Mouse (Mus musculus): ENCODE data around the gene Wfikkn2. TPM values are rescaled to one million over a fixed set of nuclear protein-coding genes. Genes with fewer than 3 reads are reported as not detected.

The Wfikkn2 gene
- polyA plus RNA-seq, 1 experiment from 2014 or later = 1.8 TPM

DNA sequence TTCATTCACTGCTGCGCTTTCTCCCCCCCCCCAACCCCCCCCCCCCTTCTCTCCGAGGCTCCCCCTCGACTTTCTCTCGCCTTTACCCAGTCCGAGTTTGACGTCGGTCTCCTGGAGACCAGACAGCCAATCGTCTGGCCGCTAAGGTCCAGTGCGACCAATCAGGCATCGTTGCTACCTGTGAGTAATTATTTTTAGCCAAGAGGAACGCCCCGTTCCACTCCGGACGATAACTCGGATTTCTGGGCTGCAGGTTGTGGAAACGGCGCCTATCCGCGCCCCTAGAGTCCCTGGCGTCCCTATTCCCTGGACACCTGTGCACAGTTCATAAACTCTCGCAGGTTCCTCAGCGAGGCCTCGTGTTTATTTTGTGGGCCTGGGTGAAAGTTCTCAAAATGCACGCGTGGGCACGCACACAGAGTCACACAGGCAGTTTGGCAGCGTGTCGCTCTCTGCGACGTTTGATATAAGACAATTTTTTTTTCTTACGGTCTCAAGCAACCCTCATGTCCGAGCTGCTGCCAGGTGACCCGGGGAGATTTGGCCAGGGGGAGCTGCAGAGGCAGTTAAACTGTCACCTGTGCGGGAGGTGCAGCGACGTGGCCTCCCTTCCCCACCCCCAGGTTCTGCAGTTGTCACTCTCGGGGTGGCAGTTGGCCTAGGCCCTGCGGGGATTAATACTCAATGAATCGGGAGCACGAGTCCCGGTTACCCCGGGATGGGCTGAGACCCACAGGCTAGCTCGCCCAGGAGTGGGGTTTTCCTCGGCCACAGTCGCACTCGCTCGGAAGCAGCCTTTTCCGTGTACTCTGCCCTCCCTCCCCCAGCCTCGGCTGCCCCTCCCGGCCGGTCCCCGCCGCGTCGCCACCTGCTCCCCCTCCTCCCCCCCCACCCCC lies 35.4 kb downstream of the Wfikkn2 start:
- Histone ChIP-seq H3K9ac (ENCODE audit: low read depth, low read length) (peak overlapping the region; percentile 77), H3K4me3 (ENCODE audit: low read depth, low read length) (peak overlapping the region; percentile 46), H3K9me3 (ENCODE audit: control insufficient read depth, low read length) (no peaks in the 10 kb centered on the region), H3K36me3 (ENCODE audit: control insufficient read depth, insufficient read depth, low read length) (peaks cover 6% of the 10 kb centered on the region; the same call in 1 of the 2 replicates), H3K4me2 (replicated peaks; ENCODE audit: low read depth, low read length) (peak overlapping the region; percentile 91), H3K4me1 (replicated peaks; ENCODE audit: control insufficient read depth, insufficient read depth, low read length) (peaks cover 4% of the 10 kb centered on the region), H3K27ac (ENCODE audit: low read depth, low read length) (peak overlapping the region; percentile 97), H3K27me3 (ENCODE audit: control insufficient read depth, insufficient read depth, low read length) (no peaks in the 10 kb centered on the region)
- peak; percentile 84 for ATAC-seq (ENCODE audit: low FRiP score)
- DNase-seq (ENCODE audit: low spot score) = peak; percentile 88
- under 1% methylated on average over 45 of the region's 56 CpGs for WGBS

GRCm38 (mm10) chr11:94209695-94210131 lies 36.1 kb downstream of the Wfikkn2 start:
- peak overlapping the region; percentile 59 for H3K4me2 ChIP-seq (replicated peaks; ENCODE audit: low read depth, low read length)
- ATAC-seq (ENCODE audit: low FRiP score) (no peak), DNase-seq (ENCODE audit: low spot score) (no peak)
- H3K9ac ChIP-seq (ENCODE audit: low read depth, low read length) = peak overlapping the region; percentile 69
- H3K27me3 ChIP-seq (ENCODE audit: control insufficient read depth, insufficient read depth, low read length) = no peaks in the 10 kb centered on the region
- H3K36me3 ChIP-seq (ENCODE audit: control insufficient read depth, insufficient read depth, low read length) = peaks cover 6% of the 10 kb centered on the region; the same call in 1 of the 2 replicates
- WGBS = 4% methylated on average over 14 of the region's 14 CpGs
- no peaks in the 10 kb centered on the region for H3K9me3 ChIP-seq (ENCODE audit: control insufficient read depth, low read length)
- peak overlapping the region; percentile 46 for H3K4me3 ChIP-seq (ENCODE audit: low read depth, low read length)
- peak overlapping the region; percentile 97 for H3K27ac ChIP-seq (ENCODE audit: low read depth, low read length)
- peaks cover 4% of the 10 kb centered on the region for H3K4me1 ChIP-seq (replicated peaks; ENCODE audit: control insufficient read depth, insufficient read depth, low read length)

- DNase-seq (ENCODE audit: low spot score) (no peak), ATAC-seq (ENCODE audit: low FRiP score) (no peak)
- Histone ChIP-seq H3K9ac (ENCODE audit: low read depth, low read length) (no peak overlapping the region), H3K36me3 (ENCODE audit: control insufficient read depth, insufficient read depth, low read length) (peaks cover 2% of the 10 kb centered on the region; the same call in 1 of the 2 replicates), H3K9me3 (ENCODE audit: control insufficient read depth, low read length) (no peaks in the 10 kb centered on the region), H3K27ac (ENCODE audit: low read depth, low read length) (no peak overlapping the region), H3K4me3 (ENCODE audit: low read depth, low read length) (no peak overlapping the region; the same call in 1 of the 2 replicates), H3K4me1 (replicated peaks; ENCODE audit: control insufficient read depth, insufficient read depth, low read length) (peaks cover 2% of the 10 kb centered on the region), H3K27me3 (ENCODE audit: control insufficient read depth, insufficient read depth, low read length) (no peaks in the 10 kb centered on the region), H3K4me2 (replicated peaks; ENCODE audit: low read depth, low read length) (no peak overlapping the region)
- 50% methylated on average over 8 of the region's 8 CpGs for WGBS
Observed at GRCm38 (mm10) chr11:94208811-94209675, 36.8 kb downstream of the Wfikkn2 start.

DNA sequence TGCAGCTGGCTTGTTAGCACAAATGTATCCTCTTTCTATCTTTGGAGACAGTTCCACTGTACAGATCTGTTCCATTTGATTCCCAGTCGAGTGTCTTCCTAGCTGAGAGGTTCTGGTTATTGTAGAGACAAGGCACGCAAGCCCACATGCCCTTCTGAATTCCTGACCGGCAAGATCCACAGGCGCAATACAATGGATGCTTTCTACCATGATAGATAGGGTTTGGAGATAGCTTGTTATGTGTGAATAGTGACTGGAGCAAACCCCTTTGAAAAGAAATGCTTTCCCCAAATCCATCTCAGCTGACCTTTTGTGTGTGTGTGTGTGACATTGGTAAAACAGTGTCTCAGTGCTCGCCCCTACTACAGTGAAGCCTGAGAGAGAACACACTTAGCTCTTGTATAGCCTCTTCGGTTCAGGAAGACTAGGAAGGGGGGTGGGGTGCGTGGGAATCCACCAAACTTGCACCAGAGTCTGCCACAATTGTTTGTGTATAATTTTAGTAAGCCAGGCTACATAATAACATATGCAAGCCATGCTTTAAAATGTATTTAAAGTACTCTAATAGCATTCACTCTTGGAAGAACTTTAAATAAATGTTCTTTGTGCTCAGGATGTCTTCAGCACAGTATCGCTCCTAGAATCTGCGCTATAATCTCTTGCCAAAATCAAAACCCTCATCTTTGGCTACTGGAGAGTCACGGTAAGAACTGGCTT lies 39.2 kb downstream of the Wfikkn2 start:
- Histone ChIP-seq H3K27me3 (ENCODE audit: control insufficient read depth, insufficient read depth, low read length) (no peaks in the 10 kb centered on the region), H3K4me1 (replicated peaks; ENCODE audit: control insufficient read depth, insufficient read depth, low read length) (no peaks in the 10 kb centered on the region; the same call in 1 of the 2 replicates), H3K36me3 (ENCODE audit: control insufficient read depth, insufficient read depth, low read length) (no peaks in the 10 kb centered on the region), H3K4me3 (ENCODE audit: low read depth, low read length) (no peak overlapping the region), H3K9ac (ENCODE audit: low read depth, low read length) (no peak overlapping the region), H3K27ac (ENCODE audit: low read depth, low read length) (peak overlapping the region; percentile 30; the same call in 1 of the 2 replicates), H3K9me3 (ENCODE audit: control insufficient read depth, low read length) (no peaks in the 10 kb centered on the region), H3K4me2 (replicated peaks; ENCODE audit: low read depth, low read length) (no peak overlapping the region)
- 53% methylated on average over 10 of the region's 10 CpGs for WGBS
- no peak for DNase-seq (ENCODE audit: low spot score)
- no peak for ATAC-seq (ENCODE audit: low FRiP score)

DNA sequence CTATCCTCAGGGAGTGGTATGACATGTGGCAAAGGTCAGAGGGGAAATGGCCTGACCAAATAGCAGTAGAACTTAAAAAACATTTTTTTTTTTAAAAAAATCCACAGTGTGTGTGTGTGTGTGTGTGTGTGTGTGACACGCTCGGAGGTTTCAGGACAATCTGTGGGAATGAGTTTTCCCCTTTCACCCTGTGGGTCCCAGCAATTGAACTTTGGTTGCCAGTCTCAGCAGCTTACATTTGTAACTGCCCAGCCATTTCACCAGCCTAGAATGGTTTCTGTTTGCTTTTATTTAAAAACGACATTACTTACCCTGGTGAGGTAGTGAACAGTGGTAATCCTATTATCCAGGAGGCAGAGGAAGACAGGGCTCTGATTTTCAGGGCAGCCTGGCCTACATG lies 42.7 kb downstream of the Wfikkn2 start:
- H3K27me3 ChIP-seq (ENCODE audit: control insufficient read depth, insufficient read depth, low read length) = no peaks in the 10 kb centered on the region
- DNase-seq (ENCODE audit: low spot score) (no peak), ATAC-seq (ENCODE audit: low FRiP score) (no peak)
- no peak overlapping the region for H3K4me2 ChIP-seq (replicated peaks; ENCODE audit: low read depth, low read length)
- 71% methylated on average over 3 of the region's 3 CpGs for WGBS
- H3K4me3 ChIP-seq (ENCODE audit: low read depth, low read length) = no peak overlapping the region
- no peaks in the 10 kb centered on the region for H3K9me3 ChIP-seq (ENCODE audit: control insufficient read depth, low read length)
- no peaks in the 10 kb centered on the region for H3K36me3 ChIP-seq (ENCODE audit: control insufficient read depth, insufficient read depth, low read length)
- H3K27ac ChIP-seq (ENCODE audit: low read depth, low read length) = no peak overlapping the region
- H3K9ac ChIP-seq (ENCODE audit: low read depth, low read length) = no peak overlapping the region
- no peaks in the 10 kb centered on the region for H3K4me1 ChIP-seq (replicated peaks; ENCODE audit: control insufficient read depth, insufficient read depth, low read length)

GRCm38 (mm10) chr11:94202106-94202505 lies 43.7 kb downstream of the Wfikkn2 start:
- ATAC-seq (ENCODE audit: low FRiP score) = no peak
- H3K4me2 ChIP-seq (replicated peaks; ENCODE audit: low read depth, low read length) = no peak overlapping the region
- no peak overlapping the region for H3K9ac ChIP-seq (ENCODE audit: low read depth, low read length)
- H3K4me1 ChIP-seq (replicated peaks; ENCODE audit: control insufficient read depth, insufficient read depth, low read length) = no peaks in the 10 kb centered on the region
- H3K27me3 ChIP-seq (ENCODE audit: control insufficient read depth, insufficient read depth, low read length) = no peaks in the 10 kb centered on the region
- no peak for DNase-seq (ENCODE audit: low spot score)
- H3K27ac ChIP-seq (ENCODE audit: low read depth, low read length) = no peak overlapping the region
- no peak overlapping the region for H3K4me3 ChIP-seq (ENCODE audit: low read depth, low read length)
- H3K36me3 ChIP-seq (ENCODE audit: control insufficient read depth, insufficient read depth, low read length) = no peaks in the 10 kb centered on the region
- no peaks in the 10 kb centered on the region for H3K9me3 ChIP-seq (ENCODE audit: control insufficient read depth, low read length)
- WGBS = 89% methylated on average over 5 of the region's 5 CpGs

DNA sequence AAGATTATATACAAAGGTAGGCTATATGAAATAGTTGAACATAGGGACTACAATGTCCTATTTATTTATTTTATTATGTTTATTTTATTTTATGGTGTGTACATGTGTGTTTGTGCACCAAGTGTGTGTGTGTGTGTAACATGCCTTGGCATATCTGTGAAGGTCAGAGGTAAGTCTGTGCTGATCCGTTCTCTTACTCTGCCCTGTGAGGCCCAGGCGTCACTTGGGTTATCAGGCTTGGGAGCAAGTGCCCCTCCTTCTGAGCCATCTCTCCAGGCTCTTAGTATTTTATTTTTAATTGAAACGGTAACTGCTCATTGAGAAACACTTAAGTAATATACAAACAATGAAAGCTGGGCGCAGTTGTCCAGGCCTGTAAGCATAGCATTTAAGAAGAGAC lies 45.4 kb downstream of the Wfikkn2 start:
- no peak overlapping the region for H3K4me3 ChIP-seq (ENCODE audit: low read depth, low read length)
- no peaks in the 10 kb centered on the region for H3K36me3 ChIP-seq (ENCODE audit: control insufficient read depth, insufficient read depth, low read length)
- H3K4me2 ChIP-seq (replicated peaks; ENCODE audit: low read depth, low read length) = no peak overlapping the region
- DNase-seq (ENCODE audit: low spot score) (no peak), ATAC-seq (ENCODE audit: low FRiP score) (no peak)
- no peak overlapping the region for H3K9ac ChIP-seq (ENCODE audit: low read depth, low read length)
- H3K9me3 ChIP-seq (ENCODE audit: control insufficient read depth, low read length) = no peaks in the 10 kb centered on the region
- no peaks in the 10 kb centered on the region for H3K4me1 ChIP-seq (replicated peaks; ENCODE audit: control insufficient read depth, insufficient read depth, low read length)
- H3K27me3 ChIP-seq (ENCODE audit: control insufficient read depth, insufficient read depth, low read length) = no peaks in the 10 kb centered on the region
- WGBS = 87% methylated on average over 4 of the region's 4 CpGs
- H3K27ac ChIP-seq (ENCODE audit: low read depth, low read length) = no peak overlapping the region

DNA sequence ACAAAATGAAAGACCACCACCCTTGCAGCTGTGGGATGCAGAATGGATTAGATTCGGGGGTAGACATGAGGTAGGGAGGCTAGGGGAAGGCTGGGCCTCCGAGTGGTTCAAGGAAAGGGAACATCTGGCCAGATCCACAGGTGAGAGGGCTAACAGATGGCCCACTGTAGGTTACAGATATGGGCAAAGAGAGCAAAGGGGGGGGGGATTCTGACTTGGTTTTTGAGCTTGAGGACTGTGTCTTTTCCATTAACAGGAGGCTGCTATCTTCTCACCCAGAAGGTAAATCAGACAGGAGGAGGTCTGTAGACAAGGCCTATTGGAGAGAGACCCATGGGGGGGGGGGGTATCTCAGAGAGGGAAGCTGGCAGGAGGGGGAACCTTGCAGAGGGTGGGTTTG lies 46.0 kb downstream of the Wfikkn2 start:
- Histone ChIP-seq H3K27ac (ENCODE audit: low read depth, low read length) (no peak overlapping the region), H3K9me3 (ENCODE audit: control insufficient read depth, low read length) (no peaks in the 10 kb centered on the region), H3K36me3 (ENCODE audit: control insufficient read depth, insufficient read depth, low read length) (no peaks in the 10 kb centered on the region), H3K4me1 (replicated peaks; ENCODE audit: control insufficient read depth, insufficient read depth, low read length) (no peaks in the 10 kb centered on the region), H3K4me3 (ENCODE audit: low read depth, low read length) (no peak overlapping the region), H3K9ac (ENCODE audit: low read depth, low read length) (no peak overlapping the region), H3K4me2 (replicated peaks; ENCODE audit: low read depth, low read length) (no peak overlapping the region), H3K27me3 (ENCODE audit: control insufficient read depth, insufficient read depth, low read length) (no peaks in the 10 kb centered on the region)
- DNase-seq (ENCODE audit: low spot score) = no peak
- ATAC-seq (ENCODE audit: low FRiP score) = no peak
- WGBS = 88% methylated on average over 2 of the region's 2 CpGs
